ENCODE assay signal across 11 mouse cellular contexts in the genomic region with DNA sequence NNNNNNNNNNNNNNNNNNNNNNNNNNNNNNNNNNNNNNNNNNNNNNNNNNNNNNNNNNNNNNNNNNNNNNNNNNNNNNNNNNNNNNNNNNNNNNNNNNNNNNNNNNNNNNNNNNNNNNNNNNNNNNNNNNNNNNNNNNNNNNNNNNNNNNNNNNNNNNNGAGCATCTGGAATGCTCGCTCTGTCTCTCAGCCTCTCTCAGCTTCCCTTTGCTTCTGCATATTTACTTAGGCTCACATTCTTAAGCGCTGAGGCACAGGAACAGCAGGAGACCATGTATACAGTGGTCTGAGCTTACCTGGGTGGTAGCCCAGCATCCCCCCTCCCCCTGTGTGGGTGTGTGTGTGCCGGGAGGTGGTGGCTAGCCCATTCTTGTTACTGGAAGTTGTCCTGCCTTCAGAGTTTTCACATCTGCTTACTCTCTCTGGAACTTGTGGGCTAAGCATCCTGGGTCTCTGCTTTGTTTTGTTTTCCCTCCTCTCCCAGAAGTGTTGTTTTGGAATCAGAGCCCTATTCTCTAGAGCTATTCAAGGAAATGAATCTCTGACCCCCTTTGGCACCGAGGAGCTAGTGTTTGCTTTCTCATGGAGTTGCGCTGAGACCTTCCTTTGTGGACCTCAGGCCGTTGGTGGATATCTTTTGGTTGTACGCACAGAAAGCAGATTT. TPM values are rescaled to one million over a fixed set of nuclear protein-coding genes. Genes with fewer than 3 reads are reported as not detected.
DNase-seq lines count a peak whose midpoint lies in the region; ATAC-seq and TF ChIP-seq lines count a peak whose summit lies in the region.
"Had no signal": no experiment of that assay in that cellular context is flagged by ENCODE, and none has a peak within 500 bp of the region (broad histone marks: within the 10 kb centered on the region; RNA-seq: fewer than 3 reads in every experiment).

No protein-coding gene starts in this region.

- H3K27me3 ChIP-seq in hindbrain, embryonic 14.5 days (ENCODE audit: control insufficient read depth, insufficient read depth, low read length) = no peaks in the 10 kb centered on the region
- no peaks in the 10 kb centered on the region for H3K27me3 ChIP-seq in stomach, postnatal 0 days (ENCODE audit: control insufficient read depth, insufficient read depth, low read length)
- H3K27me3 ChIP-seq: CH12.LX had no signal

- 32% methylated on average over 7 of the region's 7 CpGs for WGBS in hindbrain, embryonic 14.5 days
- 17% methylated on average over 7 of the region's 7 CpGs for WGBS in stomach, postnatal 0 days

- no peak for TF ChIP-seq CTCF in gastrocnemius, adult 2 months (IDR thresholded peaks at IDR 0.05)
- no peak for TF ChIP-seq CTCF in stomach, postnatal 0 days (IDR thresholded peaks at IDR 0.05; ENCODE audit: low read depth)

- DNase-seq in gastrocnemius, adult 2 months = no peak
- DNase-seq in gastrocnemius, adult 18-20 months (ENCODE audit: low spot score) = no peak
- peak; percentile 17 for DNase-seq in right cerebral cortex, adult 18-20 months
- no peak for DNase-seq in right cerebral cortex, postnatal 10 days (ENCODE audit: low spot score in 2 of 2)
- no peak for DNase-seq in hindbrain, embryonic 14.5 days (ENCODE audit: low spot score)
- DNase-seq in stomach, postnatal 0 days (ENCODE audit: low spot score) = peak; percentile 26
- DNase-seq in gastrocnemius, postnatal 36 days = no peak

- H3K4me1 ChIP-seq in hindbrain, embryonic 14.5 days (replicated peaks; ENCODE audit: control insufficient read depth, insufficient read depth, low read length) = no peaks in the 10 kb centered on the region
- peaks cover 3% of the 10 kb centered on the region; the same call in 1 of the 2 replicates for H3K4me1 ChIP-seq in stomach, postnatal 0 days (replicated peaks; ENCODE audit: control insufficient read depth, insufficient read depth)

- peak overlapping the region; percentile 57; the same call in 1 of the 2 replicates for H3K27ac ChIP-seq in gastrocnemius, adult 2 months
- no peak overlapping the region for H3K27ac ChIP-seq in hindbrain, embryonic 14.5 days
- peak overlapping the region; percentile 40; the same call in 1 of the 2 replicates for H3K27ac ChIP-seq in stomach, postnatal 0 days (replicated peaks)

- H3K36me3 ChIP-seq in hindbrain, embryonic 14.5 days (replicated peaks; ENCODE audit: control insufficient read depth, insufficient read depth) = no peaks in the 10 kb centered on the region
- H3K36me3 ChIP-seq in stomach, postnatal 0 days (ENCODE audit: control insufficient read depth, insufficient read depth, low read length) = no peaks in the 10 kb centered on the region

- no peak overlapping the region for H3K4me3 ChIP-seq in gastrocnemius, adult 2 months
- H3K4me3 ChIP-seq in hindbrain, embryonic 14.5 days (replicated peaks; ENCODE audit: low read length) = no peak overlapping the region
- H3K4me3 ChIP-seq in stomach, postnatal 0 days (ENCODE audit: low read depth, low read length) = no peak overlapping the region

- no peak for TF ChIP-seq EP300 in stomach, postnatal 0 days (optimal IDR thresholded peaks at IDR 0.05)

- no peaks in the 10 kb centered on the region for H3K9me3 ChIP-seq in hindbrain, embryonic 14.5 days (ENCODE audit: control insufficient read depth, low read length)
- H3K9me3 ChIP-seq in stomach, postnatal 0 days (ENCODE audit: control insufficient read depth, low read length) = no peaks in the 10 kb centered on the region

- intact Hi-C loops in gastrocnemius, adult 2 months (cut with DNase I) = loop anchor here (1.0 kb wide), 1 partner anchor 87 kb away; no protein-coding TSS in a partner anchor
- intact Hi-C loops in gastrocnemius, postnatal 36 days (cut with DNase I) = no loop called here

- H3K9ac ChIP-seq in hindbrain, embryonic 14.5 days = no peak overlapping the region
- H3K9ac ChIP-seq in stomach, postnatal 0 days (ENCODE audit: low read length) = no peak overlapping the region

- H3K4me2 ChIP-seq in hindbrain, embryonic 14.5 days (replicated peaks) = no peak overlapping the region
- H3K4me2 ChIP-seq in stomach, postnatal 0 days (replicated peaks; ENCODE audit: low read depth) = no peak overlapping the region

- ATAC-seq in hindbrain, embryonic 14.5 days (ENCODE audit: low FRiP score) = peak; percentile 24; the same call in 1 of the 2 replicates
- peak; percentile 73 for ATAC-seq in stomach, postnatal 0 days (ENCODE audit: low FRiP score, low TSS enrichment)
- no peak for ATAC-seq in erythroblast, adult 5-6 weeks (replicated peaks; ENCODE audit: low FRiP score, poor library complexity, severe bottlenecking)

RNA-seq across cellular contexts. Expression of a gene that starts 19.6 kb away (rescaled TPM):
- total RNA-seq in gastrocnemius, adult 2 months (2021) = not detected
- total RNA-seq in gastrocnemius, adult 18-20 months (2021) = under 1 TPM in 1 of 2 experiments, not detected in 1; 0.09 TPM
- polyA plus RNA-seq in hindbrain, embryonic 14.5 days (2014; fragmentation: Nextera tagmentation; extraction: Ambion mirVana) = 0.81 and 1.3 TPM in 2 replicates
- polyA plus RNA-seq in stomach, postnatal 0 days (2015; fragmentation: Nextera tagmentation; extraction: Ambion mirVana) = 0.19 and 0.33 TPM in 2 replicates
- total RNA-seq in erythroblast, adult 5-6 weeks (2015; ENCODE audit: low replicate concordance) = 1.3 and 1.9 TPM in 2 replicates
- total RNA-seq in erythroblast, adult 5-6 weeks (2017; ENCODE audit: low replicate concordance) = 2.2 and 4.5 TPM in 2 replicates
- not detected for total RNA-seq in gastrocnemius, postnatal 36 days (2021)
- total RNA-seq: layer of hippocampus, postnatal 36 days had no signal
- polyA plus RNA-seq: cortical plate, adult 2 months had no signal

RNA-seq across cellular contexts. Expression of a gene that starts 32.2 kb away (rescaled TPM):
- total RNA-seq in gastrocnemius, adult 2 months (2021) = 1 to 10 TPM; 1.0 to 1.8 TPM
- total RNA-seq in gastrocnemius, adult 18-20 months (2021) = 1 to 10 TPM; 1.2 to 1.8 TPM
- 4.0 and 4.4 TPM in 2 replicates for polyA plus RNA-seq in hindbrain, embryonic 14.5 days (2014; fragmentation: Nextera tagmentation; extraction: Ambion mirVana)
- polyA plus RNA-seq in stomach, postnatal 0 days (2015; fragmentation: Nextera tagmentation; extraction: Ambion mirVana) = 9.8 and 13.4 TPM in 2 replicates
- 0.96 and 4.0 TPM in 2 replicates for total RNA-seq in erythroblast, adult 5-6 weeks (2015; ENCODE audit: low replicate concordance)
- 0.98 and 3.1 TPM in 2 replicates for total RNA-seq in erythroblast, adult 5-6 weeks (2017; ENCODE audit: low replicate concordance)
- total RNA-seq in gastrocnemius, postnatal 36 days (2021) = 1 to 10 TPM; 1.6 to 1.7 TPM

Comparison
In these comparisons a context has a peak if more than half of its experiments do, and no peak if none do; other contexts are left out.
1. DNase-seq: peak in right cerebral cortex, adult 18-20 months (single experiment) and stomach, postnatal 0 days (single experiment); none in gastrocnemius, adult 2 months (single experiment), gastrocnemius, adult 18-20 months (single experiment), right cerebral cortex, postnatal 10 days (0 of 2), hindbrain, embryonic 14.5 days (single experiment) and gastrocnemius, postnatal 36 days (0 of 2).